Mouse (Mus musculus): ENCODE measurements at regions not wholly inside any gene's neighbourhood (a gene's known extent, or its start where the extent isn't known, plus 50 kb on each side); places are given as distances from the start of the nearest gene placed in this dataset.

GRCm38 (mm10) chr4:66524456-66524855, 120.0 kb upstream of the Astn2 start:
- TF ChIP-seq POLR2A (IDR thresholded peaks at IDR 0.05; ENCODE audit: insufficient read depth, low read depth, low read length) = no peak
- TF ChIP-seq CTCF (IDR thresholded peaks at IDR 0.05; ENCODE audit: insufficient read depth, low read depth, low read length) = no peak

Measured in olfactory bulb, adult 2 months (tissue).